Mouse (Mus musculus): ENCODE measurements around the gene Eif2d.

Gene Eif2d

GRCm38 (mm10) chr1:131153018-131153629, at the start of gene Eif2d:
Eif2d (plus strand) TSS chr1:131153181.
- DNase-seq (ENCODE audit: extremely low spot score, low read depth, low spot score), result peak; percentile 42

DNA sequence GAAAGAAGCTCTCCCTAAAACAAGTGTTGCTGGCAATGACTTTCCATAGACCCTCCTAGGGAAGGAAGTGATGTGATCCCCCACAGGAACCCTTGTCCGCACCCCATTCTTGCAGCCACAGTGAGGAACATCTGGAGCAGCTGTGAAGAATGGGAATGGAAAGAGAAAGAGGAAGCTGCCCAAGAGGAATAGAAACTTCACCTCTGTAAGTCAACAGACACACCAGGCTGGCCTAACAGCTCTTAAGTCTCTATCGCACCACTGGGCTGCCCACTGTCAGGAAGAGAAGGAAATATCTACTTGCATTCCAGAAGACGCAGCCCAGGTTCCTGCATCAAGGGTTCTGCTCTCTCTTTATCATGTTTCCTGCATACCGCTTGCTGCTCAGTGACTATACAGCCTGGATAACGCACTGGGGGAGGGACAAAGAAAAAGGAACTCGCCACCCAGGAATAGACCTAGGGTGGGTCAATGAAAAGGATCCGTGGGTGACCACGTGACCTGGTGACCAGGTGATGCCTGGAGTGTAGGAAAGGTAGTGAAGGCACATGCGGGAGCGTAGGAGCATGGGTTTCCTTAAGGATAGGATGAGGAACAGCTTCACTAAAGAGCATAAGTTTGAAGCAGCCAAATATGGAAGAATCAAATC, 49.1 kb upstream of the Eif2d start:
- no peak for DNase-seq (ENCODE audit: extremely low spot score, low read depth, low spot score)

DNA sequence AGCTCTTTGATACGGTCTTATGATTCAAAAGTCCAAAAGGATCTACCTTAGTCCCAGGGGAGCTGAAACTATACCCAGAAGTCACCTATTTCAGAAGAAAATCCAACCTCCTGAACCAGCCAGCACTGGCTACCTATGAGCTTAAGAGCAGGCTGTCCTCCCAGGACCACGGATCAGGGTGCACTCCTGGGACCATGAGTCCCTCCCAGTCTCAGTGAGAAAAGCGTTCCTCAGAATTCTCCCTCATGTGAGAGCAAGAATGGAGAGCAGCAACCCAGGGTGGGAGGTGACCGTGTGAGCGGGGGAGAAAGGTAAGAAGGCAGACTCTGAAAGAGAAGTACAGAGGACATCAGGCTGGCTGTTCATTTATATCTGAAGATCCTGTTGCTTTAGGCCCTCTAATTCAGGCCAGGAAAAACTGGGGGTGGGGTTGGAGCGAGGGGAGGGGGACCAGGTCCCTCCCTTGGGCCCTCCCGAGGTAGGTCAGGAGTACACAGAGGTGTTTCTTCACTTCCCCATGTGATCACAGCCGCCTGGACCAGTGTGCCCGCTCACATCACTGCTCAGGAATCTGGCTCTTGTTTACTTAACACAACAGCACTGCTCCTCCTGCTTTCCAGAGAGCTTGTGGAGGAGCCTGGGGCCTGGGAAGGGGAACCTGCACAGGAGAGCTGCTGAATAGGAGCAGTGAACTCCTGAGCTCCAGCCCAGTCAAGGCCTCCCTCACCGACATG, 45.2 kb upstream of the Eif2d start:
- DNase-seq (ENCODE audit: extremely low spot score, low read depth, low spot score), result no peak

DNA sequence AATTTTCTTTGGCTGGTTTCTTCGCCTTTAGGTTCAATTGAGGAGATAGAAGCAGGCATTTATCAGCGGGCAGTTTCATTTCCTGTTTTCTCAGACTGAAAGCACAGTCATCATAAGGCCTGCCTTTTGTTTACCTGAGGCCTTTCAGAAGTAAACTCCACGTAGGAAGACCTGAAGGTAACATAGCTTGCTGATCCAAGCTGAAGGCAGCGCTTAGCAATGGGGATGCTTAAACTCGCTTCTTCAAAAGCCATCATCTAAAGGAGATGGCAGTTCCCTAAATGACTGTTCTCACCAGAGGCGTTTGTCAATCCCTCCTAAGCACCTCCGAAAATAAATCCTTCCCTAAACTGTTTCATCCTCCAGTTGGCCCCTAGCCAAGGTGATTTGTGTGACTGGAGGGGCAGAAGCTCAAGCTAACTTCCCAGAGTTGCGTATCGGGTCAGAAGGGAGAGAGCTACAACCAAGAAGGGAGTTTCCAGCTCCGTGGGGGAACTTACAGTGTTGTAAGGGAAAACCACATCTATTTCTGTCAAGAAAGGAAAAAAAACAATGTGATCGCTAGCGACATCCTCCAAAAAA, 42.4 kb upstream of the Eif2d start:
- no peak for DNase-seq (ENCODE audit: extremely low spot score, low read depth, low spot score)

DNA sequence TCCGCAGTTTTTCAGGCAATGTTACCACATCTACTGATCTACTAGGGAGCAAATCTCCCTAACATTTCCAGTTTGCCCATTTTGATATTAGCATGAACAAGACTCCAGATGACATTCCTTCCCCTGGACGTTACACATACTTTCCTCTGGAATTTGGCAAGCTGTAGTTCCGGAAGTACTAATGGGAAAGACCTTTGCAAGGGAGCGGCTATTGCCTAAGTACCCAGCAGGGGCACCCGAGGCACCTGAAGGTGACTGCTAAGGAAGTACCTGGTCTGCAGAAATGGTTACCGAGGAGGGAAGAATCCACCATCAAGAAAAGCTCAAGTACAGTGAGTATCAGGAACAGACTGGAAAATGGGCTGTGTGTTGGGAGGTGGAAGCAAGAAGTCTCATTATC, 40.4 kb upstream of the Eif2d start:
- no peak for DNase-seq (ENCODE audit: extremely low spot score, low read depth, low spot score)

- peak; percentile 71 for DNase-seq (ENCODE audit: extremely low spot score, low read depth, low spot score)
Observed at GRCm38 (mm10) chr1:131115932-131116331, 37.0 kb upstream of the Eif2d start.

- DNase-seq (ENCODE audit: extremely low spot score, low read depth, low spot score), result no peak
Observed at GRCm38 (mm10) chr1:131116430-131117011, 36.5 kb upstream of the Eif2d start.

GRCm38 (mm10) chr1:131118530-131118929, 34.5 kb upstream of the Eif2d start:
- DNase-seq (ENCODE audit: extremely low spot score, low read depth, low spot score), result no peak

DNA sequence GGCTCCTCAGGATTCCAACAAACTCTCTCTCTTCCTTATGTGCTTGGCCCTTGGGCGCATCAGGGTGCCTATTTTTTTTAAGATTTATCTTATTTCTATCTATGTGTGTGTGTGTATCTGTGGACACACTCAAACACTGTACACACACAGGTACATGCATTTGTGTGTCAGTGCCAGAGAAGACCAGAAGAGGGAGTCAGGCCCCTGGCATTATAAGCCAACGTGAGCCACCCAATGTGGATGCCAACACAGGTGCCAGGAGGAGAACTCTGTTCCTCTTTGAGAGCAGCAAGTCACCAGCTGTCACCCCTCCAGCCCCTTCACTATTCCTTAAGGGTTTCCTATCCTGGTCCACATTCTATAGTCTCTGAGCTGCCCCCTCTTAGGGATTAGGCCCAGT, 34.0 kb upstream of the Eif2d start:
- DNase-seq (ENCODE audit: extremely low spot score, low read depth, low spot score), result no peak

DNA sequence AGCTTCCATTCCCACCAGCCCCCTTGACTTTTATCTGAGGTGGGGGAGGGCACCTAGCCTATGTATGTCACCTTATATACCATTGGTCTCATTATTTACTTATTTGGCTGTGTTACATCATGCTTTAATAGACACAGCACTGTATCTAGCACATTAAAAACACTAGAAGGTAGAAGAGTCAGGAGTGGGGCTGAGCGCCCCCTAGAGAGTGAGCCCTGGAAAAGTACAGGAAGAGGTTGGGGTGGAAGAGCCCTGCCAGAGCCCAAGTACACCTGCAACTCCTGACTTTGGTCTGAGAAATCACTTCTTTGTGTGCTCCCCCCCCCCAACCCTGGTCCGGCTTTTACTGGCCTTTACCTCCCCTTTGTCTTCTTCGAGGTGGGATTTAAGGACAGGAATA, 31.0 kb upstream of the Eif2d start:
- no peak for DNase-seq (ENCODE audit: extremely low spot score, low read depth, low spot score)

DNA sequence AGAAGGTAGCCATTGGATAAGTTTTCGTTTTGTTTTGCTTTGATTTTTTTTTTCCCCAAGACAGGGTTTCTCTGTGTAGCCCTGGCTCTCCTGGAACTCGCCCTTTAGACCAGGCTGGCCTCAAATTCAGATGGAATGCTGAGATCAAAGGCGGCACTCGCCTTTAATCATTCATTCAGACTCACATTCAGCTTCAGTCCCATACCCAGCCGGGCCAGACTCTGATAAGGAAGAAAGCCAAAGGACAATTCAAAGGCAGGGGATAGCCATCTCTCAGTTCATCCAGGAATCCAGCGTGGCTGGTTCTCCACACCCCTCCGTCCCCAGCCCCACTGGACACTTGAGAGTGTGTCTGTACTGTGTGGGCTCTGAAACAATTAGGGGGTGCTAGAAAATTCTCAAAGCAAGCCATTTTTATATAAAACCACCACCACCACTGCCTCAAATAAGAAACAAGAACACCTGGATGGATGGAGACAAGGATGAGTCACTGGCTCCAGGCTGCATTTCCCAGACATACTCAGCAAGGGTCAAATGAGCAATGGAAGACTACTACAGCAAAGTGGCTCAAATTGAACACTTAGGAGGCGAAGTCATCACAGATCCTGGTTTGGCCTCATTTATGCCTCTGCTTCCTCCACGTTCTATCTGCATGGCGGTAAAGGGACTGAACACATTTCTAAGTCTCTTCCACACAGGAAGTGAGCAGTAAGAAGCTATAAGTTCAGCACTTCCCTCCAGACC, 29.3 kb upstream of the Eif2d start:
- no peak for DNase-seq (ENCODE audit: extremely low spot score, low read depth, low spot score)

DNA sequence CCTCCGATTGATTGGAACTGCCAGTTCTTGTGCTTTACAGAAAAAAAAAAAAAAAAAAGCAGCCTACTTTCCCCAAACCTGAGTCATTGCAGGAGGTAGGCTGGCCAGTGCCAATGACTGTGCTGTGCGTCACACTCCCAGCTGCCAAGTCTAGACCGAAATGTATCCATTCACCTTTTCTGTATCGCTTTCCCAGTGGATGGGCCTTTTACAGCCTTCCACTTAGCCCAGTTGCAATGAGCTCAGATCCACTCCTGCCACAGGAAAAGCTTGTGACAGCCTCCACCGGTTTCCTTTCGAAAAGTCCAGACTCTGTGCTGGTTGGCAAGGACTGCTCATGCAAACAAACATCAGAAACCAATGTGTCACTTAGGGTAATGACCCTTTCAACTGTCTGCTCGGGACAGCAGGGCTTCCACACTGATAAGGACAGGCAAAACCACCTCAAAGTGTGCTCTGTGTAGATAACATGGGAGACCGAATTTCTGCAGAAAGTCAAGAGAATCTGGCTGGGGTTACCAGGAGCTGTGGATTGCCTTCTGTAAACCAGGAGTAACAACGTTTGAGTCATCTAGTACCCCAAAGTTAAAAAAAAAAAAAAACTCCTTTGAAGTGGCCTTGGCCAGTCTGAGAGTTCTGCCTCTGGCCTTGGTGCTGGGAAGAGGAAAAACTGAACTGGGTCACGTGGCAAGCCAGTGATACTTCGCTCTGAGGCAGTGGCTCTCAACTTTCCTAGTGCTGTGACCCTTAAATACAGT, 26.8 kb upstream of the Eif2d start:
- DNase-seq (ENCODE audit: extremely low spot score, low read depth, low spot score), result no peak

GRCm38 (mm10) chr1:131134231-131134630, 18.8 kb upstream of the Eif2d start:
- no peak for DNase-seq (ENCODE audit: extremely low spot score, low read depth, low spot score)

DNA sequence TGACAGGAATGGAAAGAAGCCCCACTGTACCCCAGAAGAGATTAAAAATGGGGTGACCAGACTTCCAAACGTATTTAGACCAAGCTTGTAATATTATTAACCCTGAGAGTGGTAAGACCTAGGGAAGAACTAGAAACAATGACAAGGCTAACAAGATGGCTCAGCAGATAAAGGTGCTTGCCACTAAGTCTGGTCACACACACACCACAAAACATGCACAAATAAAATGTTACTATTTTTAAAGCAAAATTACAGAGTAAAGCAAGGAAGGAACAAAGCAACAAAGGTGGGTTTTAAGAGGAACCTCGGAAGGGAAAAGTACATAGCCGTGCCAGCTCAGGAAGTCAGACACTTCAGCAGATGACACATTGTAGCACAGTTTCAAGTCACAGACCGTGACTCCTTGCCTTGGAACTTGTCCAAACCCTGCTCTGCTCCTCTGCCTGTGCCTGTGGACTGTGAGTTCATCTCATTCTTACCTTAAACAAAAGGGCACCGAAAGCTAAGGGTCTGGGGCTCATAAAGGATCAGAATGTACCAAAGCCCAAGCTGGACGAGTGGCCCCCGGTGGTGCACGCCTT, 17.9 kb upstream of the Eif2d start:
- no peak for DNase-seq (ENCODE audit: extremely low spot score, low read depth, low spot score)

GRCm38 (mm10) chr1:131135960-131136629, 16.9 kb upstream of the Eif2d start:
- DNase-seq (ENCODE audit: extremely low spot score, low read depth, low spot score), result no peak

DNA sequence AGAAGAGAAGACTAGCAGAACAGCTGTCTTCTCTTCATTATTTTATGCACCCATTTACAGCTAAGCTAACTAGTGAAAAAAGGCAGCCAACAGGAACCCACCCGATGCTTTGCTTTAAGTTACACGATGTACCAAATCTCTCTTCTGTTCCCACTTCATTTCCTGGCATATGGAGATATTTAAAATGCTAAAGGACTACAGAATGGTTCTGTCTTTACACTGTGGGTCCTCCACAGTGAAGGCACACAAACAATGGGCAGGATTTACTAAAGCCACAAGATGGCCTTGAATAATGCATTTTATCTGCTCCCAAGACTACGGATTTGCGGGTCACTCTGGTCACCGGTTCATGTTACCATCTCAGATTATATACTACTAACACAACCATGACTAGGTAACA, 15.9 kb upstream of the Eif2d start:
- DNase-seq (ENCODE audit: extremely low spot score, low read depth, low spot score), result no peak

DNA sequence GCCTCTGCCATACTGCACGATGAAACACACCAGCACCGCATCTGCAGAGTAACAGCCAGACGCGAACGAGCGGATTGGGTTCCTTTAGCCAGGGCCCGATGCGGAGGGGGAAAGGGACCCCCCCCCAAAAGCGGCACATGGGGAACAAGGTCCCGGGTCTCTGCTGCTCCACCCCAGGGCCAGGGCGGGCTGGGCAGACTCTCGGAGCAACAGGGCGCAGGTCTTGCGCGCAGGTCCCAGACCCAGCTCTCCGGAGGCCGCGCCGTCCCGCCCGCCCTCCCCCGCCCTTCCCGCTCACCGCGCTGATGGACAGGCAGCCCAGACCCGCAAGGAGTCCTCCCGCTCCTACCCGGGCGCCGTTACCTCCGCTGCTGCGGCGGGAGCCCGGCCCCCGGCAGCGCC, 15.3 kb upstream of the Eif2d start:
- no peak for DNase-seq (ENCODE audit: extremely low spot score, low read depth, low spot score)

GRCm38 (mm10) chr1:131138191-131139016, 14.6 kb upstream of the Eif2d start, which contains the start of gene Dyrk3:
Dyrk3 (minus strand) TSS chr1:131138340.
- peak; percentile 78 for DNase-seq (ENCODE audit: extremely low spot score, low read depth, low spot score)

Measured in hindlimb bud, embryonic 11.5 days (tissue).